Mouse (Mus musculus) hindbrain, postnatal 0 days (tissue): ENCODE results near the gene Rln1. TPM values are rescaled to one million over a fixed set of nuclear protein-coding genes. Genes with fewer than 3 reads are reported as not detected.

ENCODE experiments used
- ATAC-seq: fragments of 200-750 bp; cut with Nextera tagmentation; 2 replicates; pipeline ENCODE4 v1.8.0; 2017; ENCODE audit warnings: mild to moderate bottlenecking, moderate TSS enrichment, moderate library complexity
- DNase-seq: peaks from one replicate; pipeline ENCODE4 v3.0.0-alpha.2; 2015; ENCODE audit warnings: low spot score
- H3K27ac ChIP-seq: fragments of 300-500 bp; sonication (generic); 2 replicates; pipeline ENCODE4 v1.5.1; 2014; ENCODE audit warnings: mild to moderate bottlenecking
- H3K27me3 ChIP-seq: fragments of 300-500 bp; sonication (generic); 2 replicates; pipeline ENCODE4 v1.6.1; 2014; ENCODE audit warnings: low read length, mixed read lengths; ENCODE audit not compliant: insufficient read depth
- H3K36me3 ChIP-seq: fragments of 300-500 bp; sonication (generic); 2 replicates; pipeline ENCODE4 v1.6.1; 2014; ENCODE audit warnings: low read length, mixed read lengths; ENCODE audit not compliant: insufficient read depth
- H3K4me1 ChIP-seq: fragments of 300-500 bp; sonication (generic); 2 replicates; pipeline ENCODE4 v1.6.1; 2014; ENCODE audit warnings: antibody characterized with exemption, low read length, mixed read lengths; ENCODE audit not compliant: insufficient read depth
- H3K4me2 ChIP-seq: fragments of 300-500 bp; sonication (generic); 2 replicates; pipeline ENCODE4 v1.6.1; 2014; ENCODE audit warnings: low read depth, mild to moderate bottlenecking, low read length, moderate library complexity, mixed read lengths
- H3K4me3 ChIP-seq: fragments of 300-500 bp; sonication (generic); 2 replicates; pipeline ENCODE4 v1.5.1; 2014; ENCODE audit warnings: low read length
- H3K9ac ChIP-seq: fragments of 300-500 bp; sonication (generic); replicated peaks from 2 replicates; pipeline ENCODE4 v1.6.1; 2014; ENCODE audit warnings: mild to moderate bottlenecking, low read length, moderate library complexity, mixed read lengths
- H3K9me3 ChIP-seq: fragments of 300-500 bp; sonication (generic); 2 replicates; pipeline ENCODE4 v1.6.1; 2016; ENCODE audit warnings: low read length, mixed read lengths
- CTCF ChIP-seq: IDR thresholded peaks from 2 replicates; pipeline ENCODE4 v1.5.1; 2016; ENCODE audit warnings: antibody characterized with exemption, control low read depth, low read depth
- WGBS: fragments of 180-500 bp; shearing (Covaris S2); extraction: QIAGEN DNeasy Blood & Tissue Kit; methylation state at CpG from one replicate; pipeline ENCODE4 v1.1.7; 2014; 5-methylcytosine and 5-hydroxymethylcytosine counted together
- polyA plus RNA-seq: library from polyadenylated mRNA; unstranded; fragments of >200 nt; fragmentation: Nextera tagmentation; extraction: Ambion mirVana; gene quantifications from 2 replicates; pipeline ENCODE4 v1.2.1, GENCODE M21; 2015
- total RNA-seq: library from RNA; depleted of rRNA; stranded (reverse); fragments of >200 nt; gene quantifications from 2 replicates; pipeline ENCODE4 v1.2.3, GENCODE M21; 2014; rRNA removed

Rln1 gene
- total RNA-seq, result 3.1 and 6.6 TPM in 2 replicates
- 7.2 and 7.3 TPM in 2 replicates for polyA plus RNA-seq

DNA sequence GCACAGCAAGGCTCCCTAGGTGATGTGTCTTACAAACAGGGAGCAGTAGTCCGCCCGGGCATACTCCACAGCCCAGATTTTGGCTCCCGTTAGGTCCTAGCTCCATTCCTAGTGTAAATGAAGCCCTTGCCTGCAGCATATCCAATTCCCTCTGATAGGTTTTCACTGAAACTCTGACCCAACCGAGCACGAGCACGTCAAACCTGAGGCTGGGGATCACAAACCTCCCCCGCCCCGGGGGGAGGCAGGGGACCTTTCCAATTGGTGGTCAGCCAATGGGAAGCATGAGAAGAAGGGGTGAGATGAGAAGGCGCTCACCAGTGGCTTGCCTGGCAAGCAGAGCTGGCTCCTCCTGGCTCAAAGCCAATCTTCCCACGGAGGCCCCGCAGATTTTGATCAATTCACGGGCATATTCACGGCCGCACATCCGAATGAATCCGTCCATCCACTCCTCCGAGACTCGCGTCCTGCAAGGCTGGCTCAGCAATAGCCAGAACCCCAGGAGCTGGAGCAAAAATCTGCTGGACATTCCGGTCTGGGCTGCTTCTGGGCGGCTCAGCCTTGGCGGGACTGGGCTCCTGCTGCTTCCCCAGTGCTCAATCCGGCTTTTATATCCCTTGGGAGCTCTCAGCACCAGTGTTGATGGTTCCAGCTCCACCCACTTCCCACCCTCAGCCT is at the start of gene Rln1:
TSS of gene Rln1 (minus strand) at position 603 of the 678 bp plus-strand sequence.
- Histone ChIP-seq H3K36me3 (no peaks in the 10 kb centered on the region), H3K27ac (peak within 1 kb of the TSS; percentile 52), H3K27me3 (no peaks in the 10 kb centered on the region), H3K9me3 (no peaks in the 10 kb centered on the region), H3K9ac (peak within 1 kb of the TSS; percentile 57), H3K4me2 (peak within 1 kb of the TSS; percentile 60), H3K4me1 (no peaks in the 10 kb centered on the region), H3K4me3 (peak within 1 kb of the TSS; percentile 44)
- ATAC-seq (peak; percentile 93), DNase-seq (peak; percentile 77)
- TF ChIP-seq CTCF, result no peak
- 1% methylated on average over 23 of the region's 23 CpGs for WGBS

DNA sequence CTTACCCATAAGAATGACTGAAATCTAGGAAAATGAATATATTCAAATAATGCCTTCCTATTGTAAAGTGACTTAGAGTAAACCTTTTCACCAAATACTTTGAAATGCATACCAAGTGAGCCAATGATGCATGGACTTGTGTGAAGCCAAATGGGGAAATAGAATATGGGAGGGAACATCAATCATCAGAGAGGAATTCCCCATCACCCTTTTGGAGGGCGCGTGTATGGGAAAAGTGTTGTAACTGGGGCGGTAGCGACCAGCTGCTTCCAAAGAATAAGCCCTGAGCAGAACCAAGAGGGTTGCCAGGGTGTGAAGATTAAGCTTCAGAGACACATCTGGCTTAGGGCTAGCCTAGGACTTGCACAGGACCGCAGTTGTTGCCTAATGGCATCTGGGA is 48.9 kb upstream of the Rln1 start:
- 94% methylated on average over 5 of the region's 5 CpGs for WGBS
- no peaks in the 10 kb centered on the region for H3K4me1 ChIP-seq
- DNase-seq (no peak), ATAC-seq (no peak)
- H3K9me3 ChIP-seq, result no peaks in the 10 kb centered on the region
- no peaks in the 10 kb centered on the region for H3K27me3 ChIP-seq
- H3K27ac ChIP-seq, result no peak overlapping the region
- no peaks in the 10 kb centered on the region for H3K36me3 ChIP-seq
- no peak overlapping the region for H3K4me2 ChIP-seq
- TF ChIP-seq CTCF, result no peak
- H3K4me3 ChIP-seq, result no peak overlapping the region
- no peak overlapping the region for H3K9ac ChIP-seq

- Histone ChIP-seq H3K36me3 (no peaks in the 10 kb centered on the region), H3K9me3 (no peaks in the 10 kb centered on the region), H3K9ac (no peak overlapping the region), H3K4me1 (no peaks in the 10 kb centered on the region), H3K27me3 (no peaks in the 10 kb centered on the region), H3K4me3 (no peak overlapping the region), H3K4me2 (no peak overlapping the region), H3K27ac (no peak overlapping the region)
- ATAC-seq (no peak), DNase-seq (no peak)
- no peak for TF ChIP-seq CTCF
- 94% methylated on average over 14 of the region's 14 CpGs for WGBS
These were observed 45.6 kb upstream of the Rln1 start for GRCm38 (mm10) chr19:29379839-29380603.

- WGBS, result 64% methylated on average over 3 of the region's 3 CpGs
- no peak overlapping the region for H3K4me2 ChIP-seq
- no peak overlapping the region for H3K4me3 ChIP-seq
- no peaks in the 10 kb centered on the region for H3K36me3 ChIP-seq
- TF ChIP-seq CTCF, result no peak
- H3K27me3 ChIP-seq, result no peaks in the 10 kb centered on the region
- no peak overlapping the region for H3K27ac ChIP-seq
- ATAC-seq, result no peak
- no peak overlapping the region for H3K9ac ChIP-seq
- H3K4me1 ChIP-seq, result no peaks in the 10 kb centered on the region
- DNase-seq, result no peak
- no peaks in the 10 kb centered on the region for H3K9me3 ChIP-seq
These were observed 41.9 kb upstream of the Rln1 start for GRCm38 (mm10) chr19:29376382-29376781.

DNA sequence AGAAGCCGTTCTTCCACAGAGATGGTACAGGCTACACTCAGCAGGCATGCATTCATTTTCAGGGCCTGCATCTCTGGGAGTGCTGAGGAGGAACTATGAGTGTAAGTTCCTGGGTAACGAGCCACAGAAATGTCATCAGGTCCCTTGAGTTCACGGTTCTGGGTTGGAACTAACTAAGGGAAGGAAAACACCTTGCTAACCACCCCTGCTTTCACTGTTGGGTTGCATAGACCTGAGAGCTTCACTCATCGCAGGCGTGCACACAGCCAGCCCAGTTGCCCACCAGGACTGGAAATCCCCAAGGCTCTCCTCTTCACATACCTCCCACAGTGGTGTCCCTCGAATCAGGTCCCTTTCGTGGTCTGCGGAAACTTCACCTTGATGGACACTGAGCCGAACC is 40.5 kb upstream of the Rln1 start:
- Histone ChIP-seq H3K4me1 (no peaks in the 10 kb centered on the region), H3K9me3 (no peaks in the 10 kb centered on the region), H3K27ac (no peak overlapping the region), H3K4me2 (no peak overlapping the region), H3K27me3 (no peaks in the 10 kb centered on the region), H3K36me3 (no peaks in the 10 kb centered on the region), H3K9ac (no peak overlapping the region), H3K4me3 (no peak overlapping the region)
- DNase-seq, result no peak
- no peak for ATAC-seq
- WGBS, result 92% methylated on average over 9 of the region's 9 CpGs
- no peak for TF ChIP-seq CTCF

DNA sequence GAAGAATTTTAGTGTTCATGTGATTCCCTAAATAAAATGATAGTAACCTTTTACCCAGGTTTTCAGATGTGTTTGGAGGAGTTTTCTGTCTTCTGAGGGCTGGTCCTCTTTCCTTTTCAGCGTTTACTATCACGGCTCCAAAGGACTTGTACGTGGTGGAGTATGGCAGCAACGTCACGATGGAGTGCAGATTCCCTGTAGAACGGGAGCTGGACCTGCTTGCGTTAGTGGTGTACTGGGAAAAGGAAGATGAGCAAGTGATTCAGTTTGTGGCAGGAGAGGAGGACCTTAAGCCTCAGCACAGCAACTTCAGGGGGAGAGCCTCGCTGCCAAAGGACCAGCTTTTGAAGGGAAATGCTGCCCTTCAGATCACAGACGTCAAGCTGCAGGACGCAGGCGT is 39.0 kb upstream of the Rln1 start:
- DNase-seq (no peak), ATAC-seq (no peak)
- H3K4me3 ChIP-seq, result peak overlapping the region; percentile 15
- H3K9me3 ChIP-seq, result no peaks in the 10 kb centered on the region
- H3K36me3 ChIP-seq, result no peaks in the 10 kb centered on the region
- H3K9ac ChIP-seq, result peak overlapping the region; percentile 33
- H3K27ac ChIP-seq, result no peak overlapping the region
- H3K4me1 ChIP-seq, result no peaks in the 10 kb centered on the region
- 38% methylated on average over 11 of the region's 11 CpGs for WGBS
- peak overlapping the region; percentile 46 for H3K4me2 ChIP-seq
- TF ChIP-seq CTCF, result no peak
- no peaks in the 10 kb centered on the region for H3K27me3 ChIP-seq

- no peak for DNase-seq
- Histone ChIP-seq H3K27me3 (no peaks in the 10 kb centered on the region), H3K27ac (no peak overlapping the region), H3K4me2 (no peak overlapping the region), H3K9ac (no peak overlapping the region), H3K4me3 (no peak overlapping the region), H3K4me1 (no peaks in the 10 kb centered on the region), H3K36me3 (no peaks in the 10 kb centered on the region), H3K9me3 (no peaks in the 10 kb centered on the region)
- WGBS, result 89% methylated on average over 3 of the region's 3 CpGs
- ATAC-seq, result no peak
- no peak for TF ChIP-seq CTCF
These were observed 38.2 kb upstream of the Rln1 start for GRCm38 (mm10) chr19:29372621-29373020.
